Mouse (Mus musculus): ENCODE data around the gene Pkm.

Gene Pkm

GRCm38 (mm10) chr9:59655958-59656634 is at the start of gene Pkm:
Gene Pkm, plus strand, starts transcription at chr9:59656368.
- peak; percentile 61 for DNase-seq (ENCODE audit: low read depth, low spot score)

- DNase-seq (ENCODE audit: low read depth, low spot score), result no peak
These were observed 45.2 kb upstream of the Pkm start for GRCm38 (mm10) chr9:59610950-59611349.

- DNase-seq (ENCODE audit: low read depth, low spot score), result no peak
These were observed 40.4 kb upstream of the Pkm start for GRCm38 (mm10) chr9:59615797-59616196.

DNA sequence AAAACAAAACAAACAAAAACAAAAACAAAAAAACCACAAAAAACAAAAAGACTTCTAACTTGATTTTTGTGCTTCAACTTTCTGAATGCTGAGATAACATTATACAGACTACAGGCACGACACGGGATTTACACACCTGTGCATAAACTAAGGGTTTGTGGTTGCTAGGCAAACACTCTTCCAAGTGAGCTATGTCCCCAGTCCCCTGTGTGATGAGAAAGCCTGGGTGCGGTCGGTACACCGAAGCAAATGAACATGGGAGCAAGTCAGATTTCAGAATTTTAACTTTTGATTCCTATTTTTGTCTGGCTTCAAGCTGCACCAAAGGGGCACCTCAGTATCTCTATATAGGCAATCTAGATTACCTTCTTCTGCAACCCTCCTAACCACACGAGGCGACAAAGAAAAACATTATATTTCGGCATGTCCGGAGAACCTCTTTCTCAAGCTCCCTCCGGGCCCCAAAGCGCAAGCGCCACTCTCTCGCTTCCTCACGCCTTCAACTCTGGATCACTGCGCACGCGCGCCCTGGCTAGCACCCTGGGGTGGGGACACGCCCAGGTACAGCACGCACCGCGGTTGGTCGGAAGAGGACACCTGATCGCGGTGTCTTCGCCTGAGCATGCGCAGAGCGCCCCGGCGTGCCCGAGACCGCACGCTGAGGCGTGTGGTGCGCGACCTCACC is 39.4 kb upstream of the Pkm start, which contains the start of gene Parp6:
Parp6 (plus strand) TSS at position 663 of the 685 bp plus-strand sequence.
- DNase-seq (ENCODE audit: low read depth, low spot score), result peak; percentile 96

- no peak for DNase-seq (ENCODE audit: low read depth, low spot score)
These were observed 38.7 kb upstream of the Pkm start for GRCm38 (mm10) chr9:59617307-59617973.

DNA sequence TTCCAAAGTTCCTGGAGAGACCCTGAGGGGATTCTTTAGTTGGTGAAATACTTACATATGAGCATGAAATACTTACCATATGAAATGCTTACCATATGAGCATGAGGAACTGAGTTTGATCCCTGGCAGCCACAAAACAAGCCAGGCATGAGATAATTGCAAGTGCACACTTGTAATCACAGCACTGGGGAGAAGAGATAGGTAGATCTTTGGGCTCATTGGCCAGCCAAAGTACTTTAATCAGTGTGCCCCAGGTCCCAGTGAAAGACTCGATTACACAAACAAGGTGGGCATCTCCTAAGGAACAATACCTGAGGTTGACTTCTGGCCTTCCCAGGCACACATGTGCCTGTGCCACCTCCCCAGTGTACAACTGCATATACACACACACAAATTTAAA is 17.8 kb upstream of the Pkm start:
- no peak for DNase-seq (ENCODE audit: low read depth, low spot score)

DNA sequence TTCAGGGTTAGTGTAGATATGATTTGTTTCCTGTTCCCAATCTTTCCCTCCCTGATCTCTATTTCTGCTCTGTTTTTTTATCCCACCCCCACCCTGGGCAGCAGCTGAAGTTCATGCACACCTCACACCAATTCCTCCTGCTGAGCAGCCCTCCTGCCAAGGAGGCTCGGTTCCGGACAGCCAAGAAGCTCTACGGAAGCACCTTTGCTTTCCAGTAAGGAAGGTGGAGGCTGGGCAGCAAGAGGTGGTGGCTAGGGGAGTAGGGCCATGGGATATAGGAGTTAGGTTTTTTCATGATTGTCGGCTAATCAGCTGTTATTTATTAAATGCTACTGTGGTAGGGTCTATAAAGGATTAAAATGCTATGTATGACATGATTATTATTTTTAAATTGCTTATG is 16.2 kb upstream of the Pkm start:
- DNase-seq (ENCODE audit: low read depth, low spot score), result no peak

- no peak for DNase-seq (ENCODE audit: low read depth, low spot score)
These were observed 14.8 kb upstream of the Pkm start for GRCm38 (mm10) chr9:59641320-59641719.

DNA sequence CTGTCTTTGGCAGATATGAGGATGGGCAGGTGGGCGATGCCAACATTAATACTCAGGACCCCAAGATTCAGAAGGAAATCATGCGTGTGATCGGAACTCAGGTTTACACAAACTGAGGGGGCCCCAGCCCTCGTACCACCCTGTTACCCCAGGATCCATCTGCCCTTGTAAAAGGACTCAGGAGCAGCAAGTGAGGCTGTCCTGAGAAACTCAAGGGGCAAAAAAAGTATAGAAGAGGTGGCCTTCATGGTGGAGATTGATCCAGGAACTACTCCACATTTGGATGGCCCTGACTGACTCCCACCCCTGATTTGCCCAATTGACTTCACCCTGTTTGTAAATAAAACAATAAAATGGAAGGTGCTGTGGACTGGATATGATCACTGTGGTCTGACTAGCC is 6.3 kb upstream of the Pkm start:
- DNase-seq (ENCODE audit: low read depth, low spot score), result no peak

DNA sequence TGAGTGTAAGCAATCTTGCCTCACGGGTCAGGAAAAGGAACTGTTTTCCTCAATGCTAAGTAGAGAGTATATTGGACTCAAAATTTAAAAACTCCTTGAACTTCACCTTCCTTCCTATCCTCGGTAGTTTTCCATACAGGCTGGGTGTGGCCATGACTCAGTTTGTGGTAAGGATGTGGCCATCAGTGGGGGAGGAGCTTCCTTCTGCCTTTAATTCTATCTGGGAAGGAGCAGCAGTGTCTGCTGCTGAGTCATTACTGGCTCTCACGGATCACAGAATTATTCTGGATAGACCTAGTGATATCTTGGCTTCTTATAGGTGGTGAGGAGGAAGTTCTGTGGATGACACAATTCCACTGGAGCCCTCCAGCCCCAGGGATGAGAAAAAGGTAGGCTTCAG is 2.8 kb upstream of the Pkm start:
- peak; percentile 54 for DNase-seq (ENCODE audit: low read depth, low spot score)

- DNase-seq (ENCODE audit: low read depth, low spot score), result no peak
These were observed 1.7 kb upstream of the Pkm start for GRCm38 (mm10) chr9:59654450-59654983.

DNA sequence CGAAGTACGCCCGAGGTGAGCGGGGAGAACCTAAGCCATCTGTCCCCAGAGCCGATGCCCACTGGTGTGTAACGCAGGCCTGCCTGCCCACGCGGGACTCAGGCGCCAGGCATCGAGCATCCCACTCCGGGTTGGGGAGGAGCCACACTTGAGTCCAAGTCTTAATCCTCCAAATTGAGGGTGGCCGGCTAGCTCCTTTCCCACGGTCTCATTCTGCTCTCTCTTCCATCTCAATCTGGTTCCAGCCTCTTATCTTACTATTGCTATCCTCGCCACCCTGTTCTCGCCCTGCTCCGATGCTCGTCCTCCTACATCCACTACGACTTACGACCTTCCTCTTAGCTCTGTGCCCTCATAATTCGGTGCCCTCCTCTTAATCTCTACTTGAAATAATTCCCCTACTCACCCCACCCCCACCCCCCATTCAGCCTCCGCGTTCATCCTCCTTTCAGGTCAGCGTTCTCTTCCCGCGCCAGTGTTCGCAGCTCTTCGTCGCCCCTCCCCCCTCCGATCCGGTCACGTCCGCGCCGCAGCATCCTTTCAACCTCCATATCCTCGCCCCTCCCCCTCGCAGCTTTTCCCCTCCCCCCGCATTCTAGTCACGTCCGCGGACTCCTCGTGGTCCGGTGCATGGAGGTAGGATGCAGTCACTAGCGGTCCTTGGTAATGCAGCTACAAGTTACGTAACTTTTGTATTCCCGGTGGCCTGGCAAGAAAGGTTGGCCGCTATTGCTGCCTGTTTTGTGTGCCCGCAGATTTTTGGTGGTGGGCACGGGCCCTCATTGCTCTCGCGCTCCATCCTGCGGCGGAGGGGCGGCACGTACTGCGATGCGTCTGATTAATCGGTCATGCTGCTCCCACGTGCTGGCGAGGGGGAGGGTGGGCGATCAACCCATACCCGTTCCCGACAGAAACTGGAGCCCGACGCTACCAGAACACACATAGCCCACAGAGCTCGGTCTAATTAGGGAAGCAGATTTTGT is 758 bp downstream of the Pkm start:
- DNase-seq (ENCODE audit: low read depth, low spot score), result no peak

GRCm38 (mm10) chr9:59658146-59658545 is 2.0 kb downstream of the Pkm start:
- no peak for DNase-seq (ENCODE audit: low read depth, low spot score)

DNA sequence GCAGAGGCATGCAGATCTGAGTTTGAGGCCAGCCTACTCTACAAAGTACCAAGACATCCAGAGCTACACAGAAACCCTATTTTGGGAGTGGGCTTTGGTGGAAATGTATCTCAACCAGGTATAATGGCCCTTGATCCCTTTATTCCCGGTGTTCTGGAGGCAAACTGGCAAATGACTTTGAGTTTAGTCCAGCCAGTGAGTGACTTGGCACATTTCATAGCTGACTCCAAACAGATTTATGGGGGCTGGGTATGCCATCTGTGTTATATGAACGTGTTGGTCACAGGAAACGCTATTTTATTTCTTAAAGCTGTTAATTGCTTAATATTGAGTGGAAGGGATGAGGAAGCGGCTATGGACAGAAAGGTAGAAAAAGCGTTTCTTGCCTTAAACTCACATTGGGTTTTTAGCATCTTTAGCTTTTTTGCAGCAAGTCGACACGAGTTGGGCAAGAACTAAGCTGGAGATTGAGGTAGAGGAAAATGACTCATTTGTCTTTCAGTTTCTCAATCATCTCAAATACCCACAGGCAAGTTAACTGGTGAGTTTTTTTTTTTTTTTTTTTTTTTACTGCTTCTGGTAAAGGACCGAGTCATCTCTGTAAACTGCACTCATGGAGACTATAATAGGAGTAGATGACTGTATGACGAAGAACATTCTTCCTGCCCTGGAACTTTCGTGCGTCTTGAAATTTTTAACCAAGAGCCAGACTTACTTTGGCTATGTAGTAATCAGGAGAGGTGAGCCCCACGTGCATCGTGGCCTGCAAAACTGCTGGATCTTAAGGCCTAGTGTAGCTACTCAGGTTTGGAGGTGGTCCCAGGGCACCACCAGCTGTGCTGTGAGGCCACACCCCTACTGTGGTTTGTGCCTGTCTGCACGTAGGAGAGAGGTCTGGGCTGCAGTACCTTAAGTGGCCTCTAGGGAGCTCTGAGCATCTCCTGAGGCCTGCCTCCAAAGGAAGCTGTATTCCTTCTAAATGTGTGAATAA is 3.2 kb downstream of the Pkm start:
- DNase-seq (ENCODE audit: low read depth, low spot score), result peak; percentile 63

DNA sequence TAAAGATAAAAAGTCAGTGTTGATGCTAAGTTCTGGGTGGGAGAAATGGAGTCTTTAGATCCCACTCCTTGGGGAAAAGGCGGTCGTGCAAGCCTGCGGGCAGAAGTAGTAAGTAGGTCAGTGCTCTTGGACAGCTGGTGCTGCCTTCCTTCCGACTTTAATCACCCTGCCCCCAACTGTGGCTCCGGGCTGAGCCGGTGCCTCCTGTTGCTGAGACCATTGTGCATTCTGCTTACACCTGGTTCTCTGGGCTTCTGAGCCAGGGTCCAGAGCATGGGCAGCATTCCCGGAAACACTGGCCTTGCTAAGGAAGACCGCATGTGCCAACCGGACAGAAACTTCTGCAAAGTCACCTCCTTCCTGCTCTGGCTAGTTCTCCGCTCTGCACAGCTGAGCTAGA is 4.3 kb downstream of the Pkm start:
- no peak for DNase-seq (ENCODE audit: low read depth, low spot score)

GRCm38 (mm10) chr9:59661298-59661975 is 5.3 kb downstream of the Pkm start:
- no peak for DNase-seq (ENCODE audit: low read depth, low spot score)

DNA sequence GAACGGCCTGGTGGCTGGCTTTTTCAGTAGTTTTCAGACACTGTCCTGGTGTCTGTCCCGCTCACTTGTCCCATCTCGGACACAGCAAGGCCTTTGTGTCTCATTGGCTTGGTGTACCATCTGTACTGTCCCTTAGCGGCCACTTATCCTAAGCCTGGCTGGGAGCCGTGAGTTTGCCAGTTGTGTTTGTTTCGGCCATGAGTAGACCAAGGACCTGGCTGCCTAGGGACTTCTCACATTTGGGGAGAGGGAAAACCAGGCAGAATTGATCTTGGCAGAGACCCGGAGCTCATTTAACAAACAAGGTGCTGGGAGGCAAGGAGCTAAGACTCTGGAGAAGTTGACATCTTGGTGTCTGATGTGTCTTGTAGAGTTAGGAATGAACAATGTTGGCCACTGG is 7.1 kb downstream of the Pkm start:
- no peak for DNase-seq (ENCODE audit: low read depth, low spot score)

DNA sequence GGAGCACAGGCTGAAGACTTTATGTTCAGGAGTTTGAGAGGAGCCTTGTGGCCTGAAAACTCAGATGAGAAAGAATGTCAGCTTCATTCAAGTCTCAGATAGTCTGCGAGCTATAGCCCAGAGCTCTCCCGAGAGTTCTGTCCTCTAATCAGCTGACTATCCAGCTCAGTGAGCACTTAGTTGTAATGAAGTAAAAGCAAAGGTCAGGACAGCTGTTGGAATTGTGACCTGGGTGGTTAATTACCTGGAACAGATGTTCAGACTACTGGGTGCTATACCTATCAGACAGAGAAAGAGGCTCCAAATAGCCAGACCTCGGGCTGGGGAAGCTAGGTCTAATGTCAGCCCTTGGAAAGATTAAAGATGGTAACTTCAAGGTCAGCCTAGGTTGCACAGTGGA is 7.8 kb downstream of the Pkm start:
- no peak for DNase-seq (ENCODE audit: low read depth, low spot score)

- DNase-seq (ENCODE audit: low read depth, low spot score), result no peak
These were observed 8.6 kb downstream of the Pkm start for GRCm38 (mm10) chr9:59664664-59665256.
